Mouse (Mus musculus): ENCODE results near the gene Fbxw10. TPM values are rescaled to one million over a fixed set of nuclear protein-coding genes. Genes with fewer than 3 reads are reported as not detected.
A peak's percentile ranks its signal among the peaks of the same experiment; 100 is the strongest.

The Fbxw10 gene
- total RNA-seq, 2 experiments from 2014 or later, result 0.24 to 0.59 TPM

DNA sequence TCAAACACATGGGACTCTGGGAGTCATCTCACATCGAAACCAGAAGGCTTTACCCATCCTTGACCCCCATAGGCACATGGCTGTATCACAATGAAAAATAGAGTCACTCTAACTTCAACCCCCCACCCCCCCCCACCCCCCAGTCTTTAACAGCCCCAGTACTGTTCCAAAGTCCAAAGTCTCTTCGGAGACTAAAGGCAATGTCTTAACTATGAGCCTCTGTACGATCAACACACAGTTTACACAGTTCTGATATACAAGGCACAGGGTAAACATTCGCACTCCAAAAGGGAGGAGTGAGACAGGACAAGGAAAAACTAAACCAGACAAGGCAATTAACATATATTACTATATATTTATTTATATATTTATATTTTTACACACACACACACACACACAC lies 19.7 kb upstream of the Fbxw10 start:
- intact Hi-C loops (cut with DNase I; ENCODE audit: low total_unique reads), result no loop called here
- no peak for DNase-seq

DNA sequence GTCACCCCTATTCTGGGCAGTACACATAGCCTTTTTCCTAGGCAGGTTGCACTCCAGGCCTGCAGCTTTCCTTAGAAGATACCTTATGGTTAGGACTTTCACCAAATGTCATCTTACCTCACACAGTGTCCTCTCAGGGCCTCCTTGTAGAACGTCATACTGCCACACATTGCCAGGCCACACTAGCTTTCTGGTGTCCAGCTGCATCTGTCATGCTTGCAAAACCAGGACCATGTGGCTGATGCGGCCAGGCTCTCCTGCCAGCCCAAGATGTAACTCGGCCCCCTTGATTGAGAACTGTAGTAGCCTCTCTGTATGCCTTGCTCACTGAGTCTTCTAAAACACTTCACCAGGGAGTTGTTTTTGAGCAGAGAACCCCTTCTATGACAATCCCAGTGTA lies 19.0 kb upstream of the Fbxw10 start:
- intact Hi-C loops (cut with DNase I; ENCODE audit: low total_unique reads), result no loop called here
- peak; percentile 22 for DNase-seq

DNA sequence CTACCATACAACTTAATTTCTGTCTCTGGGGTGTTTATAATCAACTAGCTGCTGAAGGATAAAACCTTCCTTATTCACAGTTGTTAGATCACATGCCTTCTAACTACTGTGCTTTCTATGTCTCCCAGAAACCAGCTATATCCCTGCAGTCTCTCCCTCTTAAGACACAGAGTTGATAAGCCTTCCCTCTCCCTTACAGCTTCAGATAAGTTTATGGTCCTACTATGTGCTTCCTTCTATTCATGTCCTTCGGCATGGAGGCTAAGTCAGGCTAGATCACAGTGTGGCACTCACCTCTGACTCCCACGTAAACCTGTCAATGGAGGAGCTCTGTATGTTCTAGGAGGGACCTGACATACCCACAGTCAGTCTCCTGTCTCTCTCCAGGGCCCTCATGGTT lies 16.5 kb upstream of the Fbxw10 start:
- intact Hi-C loops (cut with DNase I; ENCODE audit: low total_unique reads), result no loop called here
- DNase-seq, result no peak

DNA sequence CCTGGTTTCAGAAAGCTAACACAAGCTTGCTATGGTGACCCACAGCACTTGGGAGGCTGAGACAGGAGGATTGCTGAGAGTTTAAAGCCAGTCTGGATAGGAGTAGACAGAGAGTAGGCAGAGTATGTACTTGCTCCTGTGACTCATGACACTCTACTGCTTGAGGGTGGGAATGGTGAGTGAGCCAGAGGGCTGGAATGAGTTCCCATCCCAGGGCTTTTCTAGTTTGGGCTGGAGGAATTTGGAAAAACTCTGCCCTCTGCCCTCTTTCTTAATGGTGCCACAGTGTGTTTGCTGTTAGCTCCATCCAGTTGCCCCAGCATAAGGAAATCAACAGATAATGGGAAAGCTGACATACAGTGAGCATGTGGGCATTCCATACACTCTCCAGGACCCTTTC lies 15.0 kb upstream of the Fbxw10 start:
- intact Hi-C loops (cut with DNase I; ENCODE audit: low total_unique reads), result no loop called here
- no peak for DNase-seq

DNA sequence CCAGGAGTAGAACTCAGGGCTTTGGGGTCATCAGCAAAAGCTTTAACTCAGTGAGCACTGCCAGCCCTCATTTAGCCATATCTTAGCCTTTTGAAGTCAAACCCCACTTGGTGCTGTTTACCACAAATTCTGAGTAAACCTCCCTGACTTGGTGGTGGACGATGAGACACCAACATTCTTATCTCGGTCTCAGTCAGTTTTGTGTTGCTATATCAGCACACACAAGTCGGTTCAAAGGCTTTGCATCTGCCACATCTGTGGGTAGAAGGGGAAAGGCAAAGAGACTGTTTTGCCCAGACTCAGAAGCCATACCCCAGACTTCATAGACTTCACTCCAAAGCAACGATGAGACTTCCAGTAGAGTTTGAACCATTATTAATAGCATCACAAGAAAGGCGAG lies 2.3 kb upstream of the Fbxw10 start:
- DNase-seq, result no peak
- intact Hi-C loops (cut with DNase I; ENCODE audit: low total_unique reads), result no loop called here

DNA sequence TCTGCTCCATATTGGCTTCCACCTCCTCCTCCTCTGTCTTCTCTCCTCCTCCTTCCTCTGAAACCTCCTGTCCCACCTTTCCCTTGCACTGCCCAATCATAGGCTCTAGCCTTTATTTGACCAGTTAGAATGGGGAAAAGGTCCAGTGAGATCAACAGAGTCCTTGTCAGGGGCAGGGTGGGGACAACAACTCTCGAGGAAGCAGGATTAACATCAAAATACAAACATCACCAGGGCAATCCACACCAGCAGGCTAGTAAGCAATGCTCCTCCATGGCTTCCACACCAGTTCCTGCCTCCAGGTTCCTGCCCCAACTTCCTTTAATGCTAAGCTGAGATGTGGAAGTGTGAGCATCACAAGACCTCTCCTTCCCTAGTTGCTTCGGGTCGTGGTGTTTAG lies 1.1 kb upstream of the Fbxw10 start:
- no peak for DNase-seq
- intact Hi-C loops (cut with DNase I; ENCODE audit: low total_unique reads), result no loop called here

DNA sequence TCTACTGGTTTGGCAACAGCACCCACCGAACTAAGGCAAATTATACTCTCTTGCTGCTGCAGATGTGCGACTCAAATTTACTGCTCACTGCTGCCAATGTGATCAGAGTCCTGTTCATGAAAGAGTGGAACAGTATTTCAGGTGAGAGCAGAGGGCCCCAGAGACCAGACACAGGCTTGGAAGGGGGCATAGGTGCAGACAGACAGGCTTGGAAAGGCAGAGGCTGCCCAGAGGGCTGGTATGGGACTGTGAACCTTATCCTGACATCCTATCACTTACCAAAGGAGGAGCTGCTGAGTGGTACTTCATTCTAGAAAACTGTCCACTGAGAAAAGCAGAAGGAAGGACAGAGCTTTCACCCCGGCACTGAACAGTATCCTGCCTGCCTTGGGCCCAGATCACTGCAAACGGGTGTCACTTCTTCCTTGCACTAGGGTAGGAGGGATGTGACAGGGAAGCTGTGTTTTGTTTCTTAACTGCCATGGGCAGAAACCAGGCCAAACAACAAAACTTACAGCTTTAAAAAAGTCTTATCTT lies 854 bp downstream of the Fbxw10 start:
- no peak for DNase-seq
- intact Hi-C loops (cut with DNase I; ENCODE audit: low total_unique reads), result no loop called here

DNA sequence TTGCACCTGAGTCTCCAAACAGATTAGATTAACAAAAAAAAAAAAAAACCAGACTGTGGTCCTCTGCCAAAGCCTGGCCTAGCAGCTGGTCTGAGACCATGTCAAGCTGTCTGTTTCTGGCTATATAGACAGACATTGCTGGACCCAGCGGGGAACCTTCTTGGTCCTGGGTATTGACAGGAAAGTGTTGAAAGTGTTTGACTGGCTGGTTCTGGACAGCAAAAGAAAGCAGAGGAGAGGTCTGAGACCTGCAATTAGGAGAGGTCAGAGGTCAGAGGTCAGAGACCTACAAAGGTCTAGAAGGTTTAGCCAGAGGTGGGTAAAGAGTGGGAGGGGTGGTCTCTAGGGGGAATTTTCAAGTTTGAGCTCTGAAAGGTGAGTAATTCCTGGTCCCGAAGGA lies 1.4 kb downstream of the Fbxw10 start:
- intact Hi-C loops (cut with DNase I; ENCODE audit: low total_unique reads), result no loop called here

DNA sequence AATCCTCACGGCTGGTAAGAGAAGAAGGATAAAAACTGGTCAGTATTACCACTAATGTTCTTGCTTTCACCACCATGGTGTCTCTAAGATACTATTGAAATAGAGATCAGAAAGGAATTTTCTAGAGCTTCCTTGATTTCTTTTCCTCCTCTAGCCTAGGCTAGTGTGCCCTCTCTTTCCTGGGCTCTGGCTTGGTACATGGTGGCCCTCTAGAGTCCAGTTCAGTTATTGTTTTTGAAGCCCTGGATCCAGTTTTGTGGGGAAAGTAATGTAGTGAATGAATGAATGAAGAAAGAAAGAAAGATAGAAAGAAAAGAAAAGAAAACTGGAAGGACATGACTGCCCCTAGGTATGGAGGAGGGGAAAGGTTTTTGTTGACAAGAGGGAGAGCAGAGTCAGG lies 4.3 kb downstream of the Fbxw10 start:
- intact Hi-C loops (cut with DNase I; ENCODE audit: low total_unique reads), result loop anchor here (5.0 kb wide), 2 partner anchors 34 to 94 kb away; no protein-coding TSS in a partner anchor
- DNase-seq, result no peak

More for the DNA sequence above, 1.4 kb downstream of the Fbxw10 start:
- DNase-seq, result no peak

DNA sequence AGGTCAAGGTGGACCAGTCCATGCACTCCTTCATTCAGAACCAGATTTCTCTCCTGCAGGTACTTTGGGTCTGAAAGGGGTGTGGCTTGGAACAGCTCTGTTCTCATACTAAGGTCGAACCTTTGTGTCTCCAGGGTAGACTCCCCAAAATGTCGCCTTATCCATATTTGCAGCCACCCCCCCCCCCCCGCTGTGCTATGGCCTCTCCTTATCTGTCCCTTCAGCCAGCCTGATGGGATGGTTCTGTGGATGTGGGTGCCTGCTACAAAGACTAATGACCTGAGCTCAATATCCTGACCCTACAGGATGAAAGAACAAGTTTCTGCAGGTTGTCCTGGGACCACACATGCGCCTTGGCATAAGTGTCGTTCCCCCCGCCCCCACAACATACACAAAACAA lies 6.5 kb downstream of the Fbxw10 start:
- DNase-seq, result no peak
- intact Hi-C loops (cut with DNase I; ENCODE audit: low total_unique reads), result loop anchor here (5.0 kb wide), 2 partner anchors 36 to 96 kb away; no protein-coding TSS in a partner anchor

DNA sequence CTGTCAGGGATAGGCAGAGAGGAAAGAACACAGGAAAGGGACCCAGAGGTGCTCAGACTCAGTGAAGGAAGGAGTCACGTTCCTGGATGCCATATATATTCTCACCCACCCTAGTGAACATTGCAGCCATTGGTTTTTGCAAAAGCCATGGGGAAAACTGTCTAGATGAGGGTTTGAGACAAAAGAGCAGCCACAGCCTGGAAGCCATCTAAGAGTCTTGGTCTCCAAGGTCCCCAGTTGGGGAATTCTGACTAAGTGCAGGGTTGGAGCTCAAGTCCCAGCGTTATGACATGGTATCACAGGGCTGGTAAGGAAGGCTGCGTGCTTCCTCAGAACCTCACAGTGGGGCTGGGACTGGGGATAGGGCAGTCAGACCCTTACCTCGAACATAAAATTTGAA lies 18.7 kb downstream of the Fbxw10 start:
- intact Hi-C loops (cut with DNase I; ENCODE audit: low total_unique reads), result no loop called here
- DNase-seq, result no peak

DNA sequence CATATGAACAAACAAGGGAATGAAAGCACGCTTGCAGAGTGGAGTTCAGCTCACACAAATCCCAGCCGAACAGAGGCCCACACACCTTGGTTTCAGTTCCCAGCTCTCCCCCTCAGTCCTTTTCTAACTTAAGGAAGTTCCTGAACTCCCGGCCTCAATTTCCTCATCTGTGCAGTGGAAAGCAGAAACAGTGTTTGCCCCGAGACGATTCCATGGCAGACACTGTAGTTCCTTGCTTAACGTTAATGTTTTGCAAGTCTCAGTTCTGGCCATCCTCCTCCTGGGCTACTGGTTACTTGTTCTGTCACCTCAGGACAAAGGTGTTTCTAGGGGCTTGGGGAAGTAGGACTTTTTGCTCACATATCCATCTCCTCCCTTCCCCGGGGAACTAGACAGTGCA lies 19.8 kb downstream of the Fbxw10 start:
- intact Hi-C loops (cut with DNase I; ENCODE audit: low total_unique reads), result no loop called here
- no peak for DNase-seq

DNA sequence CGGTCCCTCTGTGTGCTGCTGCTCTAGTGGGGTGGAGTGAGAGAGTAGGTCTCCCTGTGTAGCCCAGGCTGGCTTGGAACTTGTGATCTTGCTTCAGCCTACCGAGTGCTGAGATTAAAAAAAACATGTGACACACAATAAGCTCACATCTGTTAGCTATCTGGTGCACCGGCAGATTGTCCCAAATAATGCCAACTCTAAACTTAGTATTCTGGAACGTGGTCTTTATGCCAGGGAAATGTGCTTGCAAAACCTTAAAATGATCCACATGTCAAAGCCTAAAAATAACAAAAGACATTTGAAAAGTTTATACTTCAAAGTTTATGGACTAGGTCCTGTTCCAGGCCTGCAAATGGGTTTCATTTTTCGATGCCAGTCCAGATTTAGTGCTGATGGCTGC lies 22.3 kb downstream of the Fbxw10 start:
- DNase-seq, result no peak
- intact Hi-C loops (cut with DNase I; ENCODE audit: low total_unique reads), result no loop called here

DNA sequence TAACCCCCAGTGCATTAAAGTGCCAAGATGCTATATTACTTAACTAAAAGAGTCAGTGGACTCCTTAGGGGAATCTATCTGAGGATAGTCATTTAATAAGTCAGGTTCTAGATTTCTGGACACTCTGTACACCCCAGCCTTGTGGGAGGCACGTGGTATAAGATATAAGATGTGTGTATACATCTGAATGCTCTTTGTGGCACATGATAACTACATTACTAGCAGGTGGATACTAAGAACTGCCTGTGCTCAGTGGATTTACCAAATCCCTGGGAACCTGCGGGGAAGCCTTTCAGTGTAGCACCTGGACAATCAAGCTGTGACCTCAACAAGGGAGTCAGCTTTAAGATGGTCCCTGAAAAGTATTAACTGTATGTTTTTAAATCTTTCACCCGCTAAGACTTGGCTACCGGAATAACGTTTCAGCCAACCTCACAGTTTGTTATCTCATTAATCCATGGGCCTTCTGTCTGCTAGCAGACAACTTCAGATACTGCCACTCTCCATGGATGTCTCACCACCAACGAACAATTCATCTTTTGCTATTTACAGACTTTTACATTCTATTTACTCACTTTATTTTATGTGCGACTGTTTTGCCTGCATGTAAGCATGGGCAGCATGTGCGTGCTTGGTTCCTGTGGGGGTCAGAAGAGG lies 23.0 kb downstream of the Fbxw10 start:
- no peak for DNase-seq

DNA sequence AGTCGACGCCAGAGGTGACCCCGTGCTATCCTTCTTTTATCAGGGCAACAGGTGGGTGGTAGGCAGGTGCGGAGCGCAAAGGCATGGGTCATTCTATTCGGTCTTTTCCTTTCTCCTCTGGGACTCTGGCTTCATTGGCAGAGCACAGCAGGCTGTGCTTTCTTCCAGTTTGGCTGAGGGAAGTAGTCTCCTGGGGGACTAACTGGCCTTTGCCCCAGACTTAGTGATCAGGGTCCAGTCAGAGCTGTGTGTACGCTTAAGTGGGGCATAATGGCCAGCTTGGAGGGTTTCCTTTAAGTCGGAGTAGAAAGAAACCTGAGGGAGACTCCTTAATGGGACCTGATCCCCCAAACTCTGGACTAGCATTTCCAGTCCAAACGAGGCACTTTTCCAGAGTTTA lies 26.6 kb downstream of the Fbxw10 start:
- no peak for DNase-seq
- intact Hi-C loops (cut with DNase I; ENCODE audit: low total_unique reads), result no loop called here

More for the DNA sequence above, 23.0 kb downstream of the Fbxw10 start:
- intact Hi-C loops (cut with DNase I; ENCODE audit: low total_unique reads), result no loop called here

DNA sequence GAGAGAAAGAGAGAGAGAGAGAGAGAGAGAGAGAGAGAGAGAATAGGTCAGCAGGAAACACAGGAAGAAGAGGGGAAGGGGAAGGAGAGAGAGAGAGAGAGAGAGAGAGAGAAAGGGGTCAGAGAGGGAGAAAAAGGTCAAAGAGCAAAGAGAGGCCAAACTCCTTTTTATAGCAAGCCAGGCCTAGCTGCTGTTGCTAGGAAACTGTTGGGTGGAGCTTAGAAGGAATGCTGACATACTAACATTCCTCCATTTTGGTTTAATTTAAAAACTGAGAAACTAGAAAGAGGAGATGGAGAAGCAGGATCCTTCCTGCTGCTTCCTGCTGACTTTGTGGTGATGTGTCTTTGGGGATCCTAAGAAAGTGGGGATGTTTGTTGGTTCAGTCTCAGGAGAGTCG lies 28.8 kb downstream of the Fbxw10 start:
- DNase-seq, result no peak
- intact Hi-C loops (cut with DNase I; ENCODE audit: low total_unique reads), result no loop called here

DNA sequence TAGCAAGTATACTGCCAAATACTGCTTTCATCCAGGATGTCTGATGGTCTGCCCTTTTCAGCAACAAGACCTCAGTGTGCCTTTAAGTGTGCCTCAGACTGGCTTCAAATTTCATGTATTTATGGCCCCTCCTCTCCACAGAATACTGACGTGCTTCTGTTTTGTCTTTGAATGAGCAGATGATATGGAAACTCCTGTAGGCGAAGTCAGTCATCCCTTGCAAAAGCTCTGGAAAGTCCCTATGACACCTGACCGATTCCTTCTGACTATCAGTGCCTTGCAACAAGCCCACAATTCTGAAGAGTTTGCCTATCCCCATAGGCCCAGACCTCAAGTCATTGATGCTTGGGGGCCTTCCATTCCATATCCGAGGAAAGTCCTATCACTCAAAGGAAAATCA lies 29.6 kb downstream of the Fbxw10 start:
- intact Hi-C loops (cut with DNase I; ENCODE audit: low total_unique reads), result no loop called here
- no peak for DNase-seq

DNA sequence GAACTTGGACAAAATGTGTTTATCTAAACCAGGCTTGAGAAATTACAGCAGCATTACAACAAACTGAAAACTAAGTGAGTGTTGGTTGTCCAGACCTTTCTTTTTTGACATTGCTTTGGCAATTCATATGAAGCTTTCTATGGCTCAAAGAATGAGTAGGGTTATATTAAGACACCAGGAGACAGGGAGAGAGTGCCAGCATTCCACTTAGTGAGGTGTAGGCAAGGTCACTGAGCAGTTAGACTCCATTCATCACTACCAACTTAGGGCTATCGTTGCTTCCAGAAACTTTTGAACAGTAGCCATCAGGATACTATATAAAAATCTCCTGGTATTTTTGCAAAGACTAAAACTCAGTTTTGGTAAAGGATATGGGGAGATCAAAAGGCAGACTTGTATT lies 30.5 kb downstream of the Fbxw10 start:
- no peak for DNase-seq
- intact Hi-C loops (cut with DNase I; ENCODE audit: low total_unique reads), result no loop called here

DNA sequence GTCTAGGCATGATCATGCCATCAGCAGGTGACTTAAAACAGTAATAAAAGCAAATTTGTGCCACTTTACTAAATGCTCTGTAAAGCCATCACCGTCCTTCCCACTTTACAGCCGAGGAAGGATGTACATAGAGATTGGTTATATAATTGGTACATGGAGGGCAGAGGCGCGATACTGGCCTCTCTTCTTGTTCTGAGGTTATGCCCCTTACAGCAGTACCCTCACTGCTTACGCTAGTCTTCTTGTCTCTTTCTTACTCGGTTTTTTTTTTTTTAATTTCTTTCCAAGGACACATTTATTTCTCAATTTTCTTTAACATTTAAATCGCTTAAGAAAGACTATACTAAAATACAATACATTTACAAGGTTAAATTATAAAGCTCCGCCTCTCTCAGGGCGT lies 31.9 kb downstream of the Fbxw10 start:
- intact Hi-C loops (cut with DNase I; ENCODE audit: low total_unique reads), result no loop called here
- no peak for DNase-seq

DNA sequence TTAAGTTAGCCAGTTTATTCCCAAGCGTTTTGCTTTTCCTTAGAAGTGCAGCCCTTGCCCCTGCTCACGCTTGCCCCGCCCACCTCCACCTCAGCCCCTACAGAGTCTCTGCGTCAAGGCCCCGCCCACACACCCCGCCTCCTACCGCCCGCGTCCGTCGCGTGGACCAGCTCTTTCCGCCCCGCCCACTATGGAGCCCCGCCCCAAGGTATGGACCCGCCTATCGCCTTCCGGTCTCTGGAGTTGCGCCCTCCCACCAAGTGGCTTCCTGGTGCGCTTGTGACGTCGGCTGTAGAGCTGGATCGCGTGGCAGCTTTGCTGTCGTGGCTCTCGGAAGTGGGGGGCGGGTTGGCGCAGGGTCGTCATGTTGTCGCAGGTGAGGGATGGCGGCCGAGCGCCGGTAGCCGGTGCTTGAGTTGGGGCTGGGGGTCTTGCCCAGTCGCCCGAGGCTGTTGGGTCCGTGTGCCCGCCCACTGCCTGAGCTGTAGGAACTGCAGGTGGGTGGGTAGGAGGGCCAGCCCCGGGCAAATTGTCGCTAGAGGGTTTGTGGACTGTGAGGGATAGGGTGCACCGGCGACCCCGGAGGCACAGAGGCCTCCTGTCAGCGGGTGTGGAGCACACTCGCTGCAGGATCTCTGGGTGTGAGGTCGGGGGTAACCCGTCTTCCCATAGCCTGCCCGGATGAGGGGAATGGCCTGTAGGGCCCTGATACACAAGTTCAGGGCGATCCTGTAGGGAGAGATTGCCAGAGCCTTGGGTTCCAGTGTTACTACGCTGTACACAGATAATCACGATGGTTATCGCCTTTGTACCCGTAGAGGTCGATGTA lies 32.6 kb downstream of the Fbxw10 start, which contains the start of gene Tvp23b:
TSS of gene Tvp23b (plus strand) at position 236 of the 829 bp plus-strand sequence.
- intact Hi-C loops (cut with DNase I; ENCODE audit: low total_unique reads), result no loop called here
- peak; percentile 100 for DNase-seq

DNA sequence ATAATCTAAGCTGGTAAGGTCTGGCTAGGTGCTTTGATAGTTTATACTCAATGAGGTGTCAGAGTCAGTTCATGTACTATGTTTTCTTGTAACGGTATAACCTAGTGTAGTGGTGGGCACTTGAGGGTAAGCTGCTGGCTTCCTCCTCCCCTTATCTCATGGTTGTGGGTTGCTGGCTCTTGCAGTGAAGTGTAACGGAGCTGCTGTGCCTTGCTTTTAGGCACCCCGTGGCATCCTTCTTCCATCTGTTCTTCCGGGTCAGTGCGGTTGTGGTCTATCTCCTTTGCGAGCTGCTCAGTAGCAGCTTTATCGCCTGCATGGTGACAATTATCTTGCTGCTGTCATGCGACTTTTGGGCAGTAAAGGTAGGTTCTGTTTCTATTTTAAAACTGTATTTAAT lies 36.5 kb downstream of the Fbxw10 start:
- intact Hi-C loops (cut with DNase I; ENCODE audit: low total_unique reads), result no loop called here
- DNase-seq, result no peak

All from gastrocnemius, postnatal 14 days (tissue).